24 mouse cellular contexts compared by ENCODE assay signal in genomic region chr17:50587941-50588340, GRCm38 (mm10).
A peak's percentile ranks its signal among the peaks of the same experiment; 100 is the strongest.
DNase-seq lines count a peak whose midpoint lies in the region; ATAC-seq lines count a peak whose summit lies in the region.
"Had no signal": no experiment of that assay in that cellular context is flagged by ENCODE, and none has a peak within 500 bp of the region (broad histone marks: within the 10 kb centered on the region; RNA-seq: fewer than 3 reads in every experiment).

No protein-coding gene starts in this region.

- H3K4me2 ChIP-seq in forebrain, embryonic 15.5 days (replicated peaks), result no peak overlapping the region
- H3K4me2 ChIP-seq: forebrain, embryonic 13.5 days; hindbrain, embryonic 13.5 days; limb, embryonic 13.5 days; liver, embryonic 12.5 days; neural tube, embryonic 15.5 days had no signal

- peak; percentile 21 for DNase-seq in CD4-positive helper T cell, adult 2 months (ENCODE audit: low read depth, low spot score)
- DNase-seq in MEL-GATA-1-ER (ENCODE audit: extremely low read depth, low read depth), result peak; percentile 1
- no peak for DNase-seq in embryo, embryonic 10 days (ENCODE audit: low spot score)
- no peak for DNase-seq in kidney, adult 8-10 months
- DNase-seq: cerebellum, adult 11-12 months; gastrocnemius, postnatal 36 days; kidney, adult 2 months; kidney, postnatal 25 days; layer of hippocampus, postnatal 36 days; lung, adult 18-20 months; lung, postnatal 14 days; right cerebral cortex, adult 18-20 months had no signal

- H3K27me3 ChIP-seq in forebrain, embryonic 15.5 days, result no peaks in the 10 kb centered on the region
- H3K27me3 ChIP-seq: forebrain, embryonic 13.5 days; hindbrain, embryonic 13.5 days; limb, embryonic 13.5 days; liver, embryonic 12.5 days; neural tube, embryonic 15.5 days had no signal

- no peaks in the 10 kb centered on the region for H3K36me3 ChIP-seq in forebrain, embryonic 15.5 days
- H3K36me3 ChIP-seq: hindbrain, embryonic 13.5 days; limb, embryonic 13.5 days; liver, embryonic 12.5 days; midbrain, embryonic 10.5 days; neural tube, embryonic 15.5 days had no signal

- no peak overlapping the region for H3K4me3 ChIP-seq in forebrain, embryonic 15.5 days
- H3K4me3 ChIP-seq: forebrain, embryonic 13.5 days; hindbrain, embryonic 13.5 days; layer of hippocampus, adult 2 months; limb, embryonic 13.5 days; liver, embryonic 12.5 days; midbrain, embryonic 10.5 days; neural tube, embryonic 15.5 days had no signal

- no peak overlapping the region for H3K9ac ChIP-seq in forebrain, embryonic 15.5 days (replicated peaks)
- H3K9ac ChIP-seq: forebrain, embryonic 13.5 days; hindbrain, embryonic 13.5 days; limb, embryonic 13.5 days; liver, embryonic 12.5 days; neural tube, embryonic 15.5 days had no signal

- ATAC-seq in granulocyte monocyte progenitor cell, adult 5-6 weeks (replicated peaks; ENCODE audit: poor library complexity, severe bottlenecking), result peak; percentile 46
- 0 out of 2 replicates have a peak, but pooled peaks have one; percentile 37 for ATAC-seq in megakaryocyte progenitor cell, adult 5-6 weeks (replicated peaks; ENCODE audit: poor library complexity)
- no peak for ATAC-seq in forebrain, embryonic 15.5 days (replicated peaks)
- ATAC-seq: forebrain, embryonic 13.5 days; liver, embryonic 12.5 days; midbrain, embryonic 16.5 days had no signal

- H3K9me3 ChIP-seq in forebrain, embryonic 15.5 days, result no peaks in the 10 kb centered on the region
- H3K9me3 ChIP-seq: forebrain, embryonic 13.5 days; hindbrain, embryonic 13.5 days; limb, embryonic 13.5 days; liver, embryonic 12.5 days; midbrain, embryonic 10.5 days; neural tube, embryonic 15.5 days had no signal

- whole genome bisulfite sequencing in forebrain, embryonic 15.5 days, result 70% methylated on average over 3 of the region's 3 CpGs

- H3K4me1 ChIP-seq in forebrain, embryonic 15.5 days, result no peaks in the 10 kb centered on the region
- H3K4me1 ChIP-seq: forebrain, embryonic 13.5 days; hindbrain, embryonic 13.5 days; liver, embryonic 12.5 days; midbrain, embryonic 10.5 days; neural tube, embryonic 15.5 days had no signal

- no peak overlapping the region for H3K27ac ChIP-seq in forebrain, embryonic 15.5 days (replicated peaks)
- H3K27ac ChIP-seq: forebrain, embryonic 13.5 days; hindbrain, embryonic 13.5 days; layer of hippocampus, adult 2 months; limb, embryonic 13.5 days; liver, embryonic 12.5 days; midbrain, embryonic 10.5 days; neural tube, embryonic 15.5 days; stomach, postnatal 0 days had no signal

Comparison
In these comparisons a context has a peak if more than half of its experiments do, and no peak if none do; other contexts are left out.
1. DNase-seq: peak in CD4-positive helper T cell, adult 2 months (single experiment) and MEL-GATA-1-ER (single experiment); none in embryo, embryonic 10 days (single experiment) and kidney, adult 8-10 months (0 of 2).